Comparison of ENCODE assay signal across 21 mouse cellular contexts in the genomic region with DNA sequence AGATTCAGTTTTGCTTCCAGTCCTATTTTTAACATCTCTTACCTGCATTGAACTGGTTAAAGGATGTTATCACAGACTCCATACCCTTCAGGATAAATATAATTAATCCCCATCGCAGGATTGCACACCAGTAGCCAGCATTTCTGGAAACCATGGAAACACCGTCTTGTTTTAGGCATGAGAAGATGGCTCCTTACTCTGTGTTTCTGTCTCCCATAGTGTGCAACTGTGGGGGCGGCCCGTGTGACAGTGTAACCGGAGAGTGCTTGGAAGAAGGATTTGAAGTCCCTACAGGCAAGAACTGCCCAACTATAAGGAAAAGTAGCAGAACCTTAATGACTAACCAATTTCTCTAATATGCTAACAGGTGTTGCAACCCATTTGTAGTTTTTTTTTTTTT.
A peak's percentile ranks its signal among the peaks of the same experiment; 100 is the strongest.
DNase-seq lines count a peak whose midpoint lies in the region; ATAC-seq and TF ChIP-seq lines count a peak whose summit lies in the region.
"Had no signal": no experiment of that assay in that cellular context is flagged by ENCODE, and none has a peak within 500 bp of the region (broad histone marks: within the 10 kb centered on the region; RNA-seq: fewer than 3 reads in every experiment).

No protein-coding gene starts in this region.

- 0 out of 2 replicates have a peak overlapping the region, but pooled peaks have one; percentile 1 for H3K9ac ChIP-seq in hindbrain, embryonic 15.5 days
- H3K9ac ChIP-seq in midbrain, embryonic 14.5 days (replicated peaks; ENCODE audit: low read length): no peak overlapping the region
- H3K9ac ChIP-seq in liver, postnatal 0 days (replicated peaks): no peak overlapping the region
- H3K9ac ChIP-seq: embryonic facial prominence, embryonic 13.5 days; heart, embryonic 12.5 days; intestine, embryonic 15.5 days had no signal

- no peak for TF ChIP-seq EP300 in liver, postnatal 0 days (IDR thresholded peaks at IDR 0.05; ENCODE audit: low read depth)

- DNase-seq in hindbrain, embryonic 10.5 days (ENCODE audit: low spot score): no peak
- DNase-seq in right cerebral cortex, adult 18-20 months: peak; percentile 35
- no peak for DNase-seq in right cerebral cortex, postnatal 25 days
- peak; percentile 35 for DNase-seq in midbrain, embryonic 14.5 days
- DNase-seq in cerebellum, adult 2 months: no peak
- no peak for DNase-seq in urinary bladder, adult 2 months (ENCODE audit: low spot score)
- no peak for DNase-seq in liver, postnatal 0 days
- DNase-seq: B cell, adult 2 months; cerebellum, adult 8-10 months; gastrocnemius, adult 2 months; heart, postnatal 14 days; kidney, postnatal 4 days; lung, adult 2 months had no signal

- no peak overlapping the region for H3K4me3 ChIP-seq in hindbrain, embryonic 15.5 days
- no peak overlapping the region for H3K4me3 ChIP-seq in hindbrain, embryonic 10.5 days
- no peak overlapping the region for H3K4me3 ChIP-seq in midbrain, embryonic 14.5 days (replicated peaks; ENCODE audit: low read depth, low read length)
- H3K4me3 ChIP-seq in cerebellum, adult 2 months (replicated peaks; ENCODE audit: insufficient read depth, low read depth, low read length): no peak overlapping the region
- no peak overlapping the region for H3K4me3 ChIP-seq in liver, postnatal 0 days (ENCODE audit: low read depth, low read length)
- H3K4me3 ChIP-seq: embryonic facial prominence, embryonic 13.5 days; gastrocnemius, adult 2 months; heart, embryonic 12.5 days; intestine, embryonic 15.5 days; megakaryocyte, embryonic 14.5 days; myocyte had no signal

- H3K4me2 ChIP-seq in hindbrain, embryonic 15.5 days: no peak overlapping the region
- no peak overlapping the region for H3K4me2 ChIP-seq in midbrain, embryonic 14.5 days (ENCODE audit: low read length)
- H3K4me2 ChIP-seq in liver, postnatal 0 days (ENCODE audit: low read depth, low read length): no peak overlapping the region
- H3K4me2 ChIP-seq: embryonic facial prominence, embryonic 13.5 days; heart, embryonic 12.5 days; intestine, embryonic 15.5 days; liver, embryonic 11.5 days had no signal

- H3K27me3 ChIP-seq in hindbrain, embryonic 15.5 days: no peaks in the 10 kb centered on the region
- H3K27me3 ChIP-seq in hindbrain, embryonic 10.5 days (ENCODE audit: insufficient read depth, poor library complexity, severe bottlenecking): no peaks in the 10 kb centered on the region
- no peaks in the 10 kb centered on the region for H3K27me3 ChIP-seq in midbrain, embryonic 14.5 days (ENCODE audit: control insufficient read depth, insufficient read depth, low read length)
- no peaks in the 10 kb centered on the region for H3K27me3 ChIP-seq in cerebellum, adult 2 months (ENCODE audit: control insufficient read depth, insufficient read depth, low read length)
- H3K27me3 ChIP-seq in liver, postnatal 0 days (ENCODE audit: insufficient read depth, low read length): no peaks in the 10 kb centered on the region
- H3K27me3 ChIP-seq: embryonic facial prominence, embryonic 13.5 days; heart, embryonic 12.5 days; intestine, embryonic 15.5 days; megakaryocyte, embryonic 14.5 days had no signal

- TF ChIP-seq POLR2A in cerebellum, adult 2 months (IDR thresholded peaks at IDR 0.05; ENCODE audit: borderline replicate concordance, insufficient read depth, low read length): no peak

- H3K36me3 ChIP-seq in hindbrain, embryonic 15.5 days: no peaks in the 10 kb centered on the region
- 0 out of 2 replicates have a peak, but pooled peaks cover 3% of the 10 kb centered on the region for H3K36me3 ChIP-seq in hindbrain, embryonic 10.5 days
- H3K36me3 ChIP-seq in midbrain, embryonic 14.5 days (ENCODE audit: control insufficient read depth, insufficient read depth, low read length): no peaks in the 10 kb centered on the region
- no peaks in the 10 kb centered on the region for H3K36me3 ChIP-seq in liver, postnatal 0 days (replicated peaks; ENCODE audit: insufficient read depth, low read length)
- H3K36me3 ChIP-seq: intestine, embryonic 15.5 days had no signal

- 53% methylated on average over 5 of the region's 5 CpGs for WGBS in hindbrain, embryonic 15.5 days
- WGBS in hindbrain, embryonic 10.5 days: 70% methylated on average over 5 of the region's 5 CpGs
- WGBS in midbrain, embryonic 14.5 days: 43% methylated on average over 5 of the region's 5 CpGs
- WGBS in cerebellum, adult 2 months: 45% methylated on average over 5 of the region's 5 CpGs
- 83% methylated on average over 5 of the region's 5 CpGs for WGBS in liver, postnatal 0 days (ENCODE audit: insufficient replicate concordance)

- H3K9me3 ChIP-seq in hindbrain, embryonic 15.5 days: no peaks in the 10 kb centered on the region
- no peaks in the 10 kb centered on the region for H3K9me3 ChIP-seq in hindbrain, embryonic 10.5 days
- no peaks in the 10 kb centered on the region for H3K9me3 ChIP-seq in midbrain, embryonic 14.5 days (ENCODE audit: control insufficient read depth, low read length)
- H3K9me3 ChIP-seq in liver, postnatal 0 days (ENCODE audit: low read length): no peaks in the 10 kb centered on the region
- H3K9me3 ChIP-seq: embryonic facial prominence, embryonic 13.5 days; heart, embryonic 12.5 days; intestine, embryonic 15.5 days; megakaryocyte, embryonic 14.5 days had no signal

- ATAC-seq in hindbrain, embryonic 15.5 days (ENCODE audit: low FRiP score, low read depth): no peak
- ATAC-seq in midbrain, embryonic 14.5 days (ENCODE audit: low FRiP score, low TSS enrichment): no peak
- no peak for ATAC-seq in liver, postnatal 0 days
- ATAC-seq: intestine, embryonic 15.5 days had no signal

- no peak for TF ChIP-seq CTCF in cerebellum, adult 2 months (IDR thresholded peaks at IDR 0.05; ENCODE audit: borderline replicate concordance, insufficient read depth, low read depth, low read length)
- TF ChIP-seq CTCF in liver, postnatal 0 days (IDR thresholded peaks at IDR 0.05; ENCODE audit: low read depth): no peak

- peaks cover 21% of the 10 kb centered on the region for H3K4me1 ChIP-seq in hindbrain, embryonic 15.5 days (replicated peaks)
- peaks cover 27% of the 10 kb centered on the region; the same call in 1 of the 2 replicates for H3K4me1 ChIP-seq in hindbrain, embryonic 10.5 days (replicated peaks)
- H3K4me1 ChIP-seq in midbrain, embryonic 14.5 days (ENCODE audit: control insufficient read depth, insufficient read depth, low read length): peaks cover 10% of the 10 kb centered on the region
- H3K4me1 ChIP-seq in cerebellum, adult 2 months (ENCODE audit: control insufficient read depth, insufficient read depth, low read length): no peaks in the 10 kb centered on the region
- H3K4me1 ChIP-seq in liver, postnatal 0 days (ENCODE audit: insufficient read depth): no peaks in the 10 kb centered on the region
- H3K4me1 ChIP-seq: heart, embryonic 12.5 days; intestine, embryonic 15.5 days had no signal

- H3K27ac ChIP-seq in hindbrain, embryonic 15.5 days (replicated peaks): no peak overlapping the region
- H3K27ac ChIP-seq in hindbrain, embryonic 10.5 days: no peak overlapping the region
- H3K27ac ChIP-seq in midbrain, embryonic 14.5 days (replicated peaks; ENCODE audit: low read depth, low read length): no peak overlapping the region
- H3K27ac ChIP-seq in cerebellum, adult 2 months (ENCODE audit: insufficient read depth, low read length): no peak overlapping the region
- H3K27ac ChIP-seq in liver, postnatal 0 days (ENCODE audit: low read depth): no peak overlapping the region
- H3K27ac ChIP-seq: embryonic facial prominence, embryonic 13.5 days; gastrocnemius, adult 2 months; intestine, embryonic 15.5 days; stomach, postnatal 0 days had no signal

Comparison
In these comparisons a context has a peak if more than half of its experiments do, and no peak if none do; other contexts are left out.
1. DNase-seq: peak in right cerebral cortex, adult 18-20 months (single experiment) and midbrain, embryonic 14.5 days (single experiment); none in hindbrain, embryonic 10.5 days (single experiment), right cerebral cortex, postnatal 25 days (single experiment), cerebellum, adult 2 months (0 of 2), urinary bladder, adult 2 months (single experiment) and liver, postnatal 0 days (single experiment).